Mouse (Mus musculus) ES-E14 (cell line): Measurements from ENCODE around the gene Tmem110. TPM values are rescaled to one million over a fixed set of nuclear protein-coding genes. Genes with fewer than 3 reads are reported as not detected.

Source experiments
- DNase-seq: peaks from one replicate; pipeline ENCODE4 v3.0.0-alpha.2; 2013; ENCODE audit warnings: low read depth, low spot score
- H3K27ac ChIP-seq: 2 replicates; pipeline ENCODE4 v1.5.1; 2012; ENCODE audit warnings: low read depth, mild to moderate bottlenecking, low read length, moderate library complexity, mixed read lengths; ENCODE audit not compliant: poor library complexity, insufficient read depth, severe bottlenecking
- H3K36me3 ChIP-seq: 2 replicates; pipeline ENCODE4 v1.6.1; 2012; ENCODE audit warnings: mild to moderate bottlenecking, low read length, moderate library complexity, mixed read lengths; ENCODE audit not compliant: control insufficient read depth, poor library complexity, insufficient read depth, severe bottlenecking
- H3K4me1 ChIP-seq, 2 experiments: fragments of 150-350 bp in 1 of 2; sonication (generic) in 1 of 2; 2 replicates each; pipeline ENCODE4 v1.6.1; 2012; ENCODE audit warnings: low read length in 2 of 2, mild to moderate bottlenecking in 1 of 2, mixed read lengths in 1 of 2; ENCODE audit not compliant: control insufficient read depth in 2 of 2, insufficient read depth in 2 of 2, poor library complexity in 1 of 2
- H3K4me3 ChIP-seq, 2 experiments: fragments of 150-350 bp in 1 of 2; sonication (generic) in 1 of 2; 2 replicates each; pipeline ENCODE4 v1.5.1; 2012; ENCODE audit warnings: low read length in 2 of 2, low read depth in 1 of 2, mild to moderate bottlenecking in 1 of 2, mixed read lengths in 1 of 2; ENCODE audit not compliant: insufficient read depth in 1 of 2, poor library complexity in 1 of 2, severe bottlenecking in 1 of 2
- H3K9ac ChIP-seq: 2 replicates; pipeline ENCODE4 v1.6.1; 2012; ENCODE audit warnings: low read depth, mild to moderate bottlenecking, low read length, mixed read lengths; ENCODE audit not compliant: poor library complexity, insufficient read depth, severe bottlenecking
- H3K9me3 ChIP-seq: fragments of 150-350 bp; sonication (generic); 2 replicates; pipeline ENCODE4 v1.6.1; 2012; ENCODE audit warnings: low read depth, mild to moderate bottlenecking, low read length; ENCODE audit not compliant: control insufficient read depth, insufficient read depth
- CHD2 ChIP-seq: IDR thresholded peaks from 2 replicates; pipeline ENCODE4 v1.6.1; 2014; ENCODE audit warnings: mild to moderate bottlenecking, low read depth, low read length, inconsistent platforms
- HCFC1 ChIP-seq: IDR thresholded peaks from 2 replicates; pipeline ENCODE4 v1.6.1; 2012; ENCODE audit warnings: low read length, inconsistent platforms, borderline replicate concordance; ENCODE audit not compliant: insufficient read depth
- MAFK ChIP-seq: IDR thresholded peaks from 2 replicates; pipeline ENCODE4 v1.6.1; 2014; ENCODE audit warnings: mild to moderate bottlenecking, low read depth, low read length, inconsistent platforms; ENCODE audit not compliant: insufficient read depth
- ZC3H11A ChIP-seq: IDR thresholded peaks from 2 replicates; pipeline ENCODE4 v1.6.1; 2012; ENCODE audit warnings: low read depth, mild to moderate bottlenecking, inconsistent platforms, low read length, borderline replicate concordance
- ZNF384 ChIP-seq: IDR thresholded peaks from 2 replicates; pipeline ENCODE4 v1.6.1; 2012; ENCODE audit warnings: low read depth, low read length, inconsistent platforms
- in situ Hi-C, 2 experiments: fragments of 600-800 bp; cut with MboI; formaldehyde crosslinking; loops; one replicate each; pipeline ENCODE4 v1.15.1; 2025; ENCODE audit warnings: low sequenced_read_pairs in 2 of 2, inconsistent platforms in 1 of 2; ENCODE audit not compliant: unreplicated experiment in 2 of 2
- total RNA-seq: library from RNA; depleted of rRNA; stranded (reverse); fragments of 300-350 nt; gene quantifications from 2 replicates; pipeline ENCODE4 v1.2.3, GENCODE M21; 2012

The Tmem110 gene
- total RNA-seq, 1 experiment: 21.8 TPM

DNA sequence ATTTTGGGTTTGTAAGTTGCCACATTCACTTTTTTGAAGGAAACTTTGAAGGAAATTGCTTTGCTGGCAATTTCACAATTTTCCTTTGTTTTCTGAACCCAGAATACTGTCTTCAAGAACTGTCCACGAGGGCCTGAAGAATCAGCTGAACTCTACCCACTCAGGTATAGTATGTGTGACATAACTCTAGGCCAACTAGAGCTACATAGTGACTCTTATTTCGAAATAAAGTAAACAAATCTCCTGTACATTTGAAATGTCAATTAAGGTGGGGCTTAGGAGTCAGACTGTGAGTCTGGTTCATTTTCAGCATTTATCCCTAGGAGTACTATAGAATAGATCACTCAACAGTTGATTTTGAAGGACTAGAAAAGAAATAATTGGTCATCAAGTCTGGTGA is 23.6 kb upstream of the Tmem110 start:
- Histone ChIP-seq H3K27ac (no peak overlapping the region), H3K9ac (no peak overlapping the region), H3K4me1 (no peaks in the 10 kb centered on the region), H3K36me3 (no peaks in the 10 kb centered on the region), H3K4me3 (no peak overlapping the region), H3K9me3 (no peaks in the 10 kb centered on the region)
- in situ Hi-C loops: no loop called here
- TF ChIP-seq CHD2 (no peak), ZNF384 (no peak), HCFC1 (no peak), MAFK (no peak), ZC3H11A (no peak)
- DNase-seq: no peak

DNA sequence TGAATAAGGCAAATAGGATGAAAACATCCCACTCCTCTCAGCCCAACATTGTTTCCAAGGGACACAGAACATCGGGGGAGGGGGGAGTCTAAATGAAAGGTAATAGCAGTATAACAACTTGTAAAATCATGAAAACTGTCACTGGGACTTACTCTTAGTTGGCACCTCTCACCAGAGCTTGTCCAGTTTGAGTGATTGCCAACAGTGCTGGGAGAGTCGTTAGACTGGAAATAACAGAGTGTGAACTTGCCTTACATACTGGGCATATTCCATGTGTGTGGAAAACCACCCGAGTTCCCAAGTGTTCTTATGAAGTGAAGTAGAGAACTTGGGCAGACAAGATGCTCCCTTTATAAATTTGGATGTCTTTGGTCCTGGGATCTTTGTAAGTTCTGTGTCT is 4.3 kb upstream of the Tmem110 start:
- Histone ChIP-seq H3K36me3 (no peaks in the 10 kb centered on the region), H3K4me3 (no peak overlapping the region), H3K4me1 (peaks cover 2% of the 10 kb centered on the region in 2 experiments; a peak in 2 of 4 replicates), H3K27ac (no peak overlapping the region), H3K9me3 (no peaks in the 10 kb centered on the region), H3K9ac (no peak overlapping the region)
- in situ Hi-C loops: no loop called here
- TF ChIP-seq HCFC1 (no peak), ZC3H11A (no peak), MAFK (no peak), ZNF384 (no peak), CHD2 (no peak)
- DNase-seq: no peak

DNA sequence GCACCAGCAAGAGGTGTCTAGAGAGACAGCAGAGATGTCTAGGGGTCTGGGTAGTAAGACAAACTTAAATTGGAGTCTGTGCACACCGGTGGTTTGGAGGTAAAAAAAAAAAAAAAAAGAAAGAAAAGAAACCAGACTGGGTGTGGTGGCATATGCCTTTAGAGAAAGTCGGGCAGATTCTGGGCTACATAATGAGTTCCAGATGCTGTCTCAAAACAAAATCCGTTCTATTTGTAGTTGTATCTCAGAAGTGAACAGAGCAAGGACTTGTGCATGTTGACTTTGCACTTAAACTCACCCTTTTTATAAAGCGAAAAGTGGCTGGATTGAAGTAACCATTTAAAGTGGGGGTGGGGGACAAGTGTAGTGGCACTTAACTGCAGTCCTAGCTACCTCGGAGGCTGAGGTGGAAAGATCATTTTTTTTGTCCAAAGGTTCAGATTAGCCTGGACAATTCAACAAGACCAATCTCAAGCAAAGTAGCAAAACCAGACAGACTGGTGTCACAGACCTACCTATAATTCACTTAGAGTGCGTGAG is 864 bp upstream of the Tmem110 start:
- no peak overlapping the region for H3K27ac ChIP-seq
- no peak for DNase-seq
- in situ Hi-C loops: no loop called here
- H3K4me1 ChIP-seq: peaks cover 2% of the 10 kb centered on the region in 2 experiments; a peak in 2 of 4 replicates
- no peak for TF ChIP-seq MAFK
- TF ChIP-seq ZNF384: no peak
- no peak for TF ChIP-seq ZC3H11A
- TF ChIP-seq HCFC1: no peak
- no peak for TF ChIP-seq CHD2
- no peaks in the 10 kb centered on the region for H3K9me3 ChIP-seq
- no peaks in the 10 kb centered on the region for H3K36me3 ChIP-seq
- H3K4me3 ChIP-seq: no peak overlapping the region
- H3K9ac ChIP-seq: no peak overlapping the region

DNA sequence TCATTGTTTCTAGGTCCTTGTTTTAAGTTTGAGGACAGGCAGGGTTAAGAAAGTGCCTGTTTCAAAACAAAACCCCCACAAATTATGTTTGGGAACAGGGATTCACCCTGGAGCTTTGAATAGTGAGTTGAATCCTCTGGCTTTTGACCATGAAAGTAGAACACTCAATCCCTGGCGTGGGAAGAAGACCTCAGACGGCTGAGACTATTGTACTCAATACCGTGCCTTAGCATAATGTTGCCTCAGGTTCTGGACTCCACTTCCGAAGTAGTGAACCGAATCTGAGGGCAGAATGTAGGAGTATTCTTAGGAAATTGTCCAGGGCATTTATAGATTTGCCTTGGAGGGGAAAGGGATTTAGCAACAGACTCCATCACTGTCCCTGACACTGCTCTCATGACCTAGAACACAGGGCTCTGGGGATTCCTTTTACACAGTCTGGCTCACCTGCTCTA is 342 bp upstream of the Tmem110 start:
- H3K4me3 ChIP-seq: peak overlapping the region in 1 of 2 experiments; percentile 93; a peak in 2 of 4 replicates

More for the DNA sequence above, 342 bp upstream of the Tmem110 start:
- in situ Hi-C loops: no loop called here
- H3K36me3 ChIP-seq: no peaks in the 10 kb centered on the region
- no peaks in the 10 kb centered on the region for H3K9me3 ChIP-seq
- H3K4me1 ChIP-seq: peaks cover 2% of the 10 kb centered on the region in 2 experiments; a peak in 2 of 4 replicates
- no peak for DNase-seq
- TF ChIP-seq HCFC1 (no peak), ZC3H11A (no peak), ZNF384 (no peak), MAFK (no peak), CHD2 (no peak)
- no peak overlapping the region for H3K27ac ChIP-seq
- H3K9ac ChIP-seq: no peak overlapping the region
